Mouse (Mus musculus) ES-E14 (cell line): Measurements from ENCODE around the gene Nkain4. TPM values are rescaled to one million over a fixed set of nuclear protein-coding genes. Genes with fewer than 3 reads are reported as not detected.

Experiments
- DNase-seq: peaks from one replicate; pipeline ENCODE4 v3.0.0-alpha.2; 2013; ENCODE audit warnings: low read depth, low spot score
- H3K27ac ChIP-seq: 2 replicates; pipeline ENCODE4 v1.5.1; 2012; ENCODE audit warnings: low read depth, mild to moderate bottlenecking, low read length, moderate library complexity, mixed read lengths; ENCODE audit not compliant: poor library complexity, insufficient read depth, severe bottlenecking
- H3K36me3 ChIP-seq: 2 replicates; pipeline ENCODE4 v1.6.1; 2012; ENCODE audit warnings: mild to moderate bottlenecking, low read length, moderate library complexity, mixed read lengths; ENCODE audit not compliant: control insufficient read depth, poor library complexity, insufficient read depth, severe bottlenecking
- H3K4me1 ChIP-seq, 2 experiments: fragments of 150-350 bp in 1 of 2; sonication (generic) in 1 of 2; 2 replicates each; pipeline ENCODE4 v1.6.1; 2012; ENCODE audit warnings: low read length in 2 of 2, mild to moderate bottlenecking in 1 of 2, mixed read lengths in 1 of 2; ENCODE audit not compliant: control insufficient read depth in 2 of 2, insufficient read depth in 2 of 2, poor library complexity in 1 of 2
- H3K4me3 ChIP-seq, 2 experiments: fragments of 150-350 bp in 1 of 2; sonication (generic) in 1 of 2; 2 replicates each; pipeline ENCODE4 v1.5.1; 2012; ENCODE audit warnings: low read length in 2 of 2, low read depth in 1 of 2, mild to moderate bottlenecking in 1 of 2, mixed read lengths in 1 of 2; ENCODE audit not compliant: insufficient read depth in 1 of 2, poor library complexity in 1 of 2, severe bottlenecking in 1 of 2
- H3K9ac ChIP-seq: 2 replicates; pipeline ENCODE4 v1.6.1; 2012; ENCODE audit warnings: low read depth, mild to moderate bottlenecking, low read length, mixed read lengths; ENCODE audit not compliant: poor library complexity, insufficient read depth, severe bottlenecking
- H3K9me3 ChIP-seq: fragments of 150-350 bp; sonication (generic); 2 replicates; pipeline ENCODE4 v1.6.1; 2012; ENCODE audit warnings: low read depth, mild to moderate bottlenecking, low read length; ENCODE audit not compliant: control insufficient read depth, insufficient read depth
- CHD2 ChIP-seq: IDR thresholded peaks from 2 replicates; pipeline ENCODE4 v1.6.1; 2014; ENCODE audit warnings: mild to moderate bottlenecking, low read depth, low read length, inconsistent platforms
- HCFC1 ChIP-seq: IDR thresholded peaks from 2 replicates; pipeline ENCODE4 v1.6.1; 2012; ENCODE audit warnings: low read length, inconsistent platforms, borderline replicate concordance; ENCODE audit not compliant: insufficient read depth
- MAFK ChIP-seq: IDR thresholded peaks from 2 replicates; pipeline ENCODE4 v1.6.1; 2014; ENCODE audit warnings: mild to moderate bottlenecking, low read depth, low read length, inconsistent platforms; ENCODE audit not compliant: insufficient read depth
- ZC3H11A ChIP-seq: IDR thresholded peaks from 2 replicates; pipeline ENCODE4 v1.6.1; 2012; ENCODE audit warnings: low read depth, mild to moderate bottlenecking, inconsistent platforms, low read length, borderline replicate concordance
- ZNF384 ChIP-seq: IDR thresholded peaks from 2 replicates; pipeline ENCODE4 v1.6.1; 2012; ENCODE audit warnings: low read depth, low read length, inconsistent platforms
- in situ Hi-C, 2 experiments: fragments of 600-800 bp; cut with MboI; formaldehyde crosslinking; loops; one replicate each; pipeline ENCODE4 v1.15.1; 2025; ENCODE audit warnings: low sequenced_read_pairs in 2 of 2, inconsistent platforms in 1 of 2; ENCODE audit not compliant: unreplicated experiment in 2 of 2
- total RNA-seq: library from RNA; depleted of rRNA; stranded (reverse); fragments of 300-350 nt; gene quantifications from 2 replicates; pipeline ENCODE4 v1.2.3, GENCODE M21; 2012

Gene Nkain4
- total RNA-seq, 1 experiment, result 7.8 TPM

GRCm38 (mm10) chr2:180891835-180892323 is 62.6 kb downstream of the Nkain4 start:
- Histone ChIP-seq H3K27ac (no peak overlapping the region), H3K4me1 (peaks cover 5 to 18% of the 10 kb centered on the region in 2 experiments; a peak in 3 of 4 replicates)

GRCm38 (mm10) chr2:180891075-180891834 is 63.2 kb downstream of the Nkain4 start:
- Histone ChIP-seq H3K9ac (peak overlapping the region; percentile 12; the same call in 1 of the 2 replicates), H3K36me3 (no peaks in the 10 kb centered on the region), H3K4me1 (peaks cover 5 to 18% of the 10 kb centered on the region in 2 experiments; a peak in 3 of 4 replicates), H3K27ac (no peak overlapping the region), H3K4me3 (peak overlapping the region; percentile 51 to 53), H3K9me3 (no peaks in the 10 kb centered on the region)
- TF ChIP-seq HCFC1, result no peak
- TF ChIP-seq CHD2, result no peak
- no peak for TF ChIP-seq ZNF384
- no peak for TF ChIP-seq ZC3H11A
- no peak for TF ChIP-seq MAFK
- no peak for DNase-seq
- in situ Hi-C loops, result loop anchor here (10.0 kb wide), 1 partner anchor 86 kb away; no protein-coding TSS in a partner anchor

More at GRCm38 (mm10) chr2:180891835-180892323, 62.6 kb downstream of the Nkain4 start:
- H3K36me3 ChIP-seq, result no peaks in the 10 kb centered on the region
- peak overlapping the region in 1 of 2 experiments; percentile 53; a peak in 1 of 4 replicates for H3K4me3 ChIP-seq
- H3K9ac ChIP-seq, result no peak overlapping the region
- no peak for DNase-seq
- no peak for TF ChIP-seq ZC3H11A
- no peak for TF ChIP-seq ZNF384
- no peak for TF ChIP-seq HCFC1
- in situ Hi-C loops, result loop anchor here (10.0 kb wide), 1 partner anchor 87 kb away; no protein-coding TSS in a partner anchor
- no peaks in the 10 kb centered on the region for H3K9me3 ChIP-seq

GRCm38 (mm10) chr2:180890422-180891074 is 64.0 kb downstream of the Nkain4 start:
- in situ Hi-C loops, result loop anchor here (10.0 kb wide), 1 partner anchor 86 kb away; no protein-coding TSS in a partner anchor
- Histone ChIP-seq H3K4me1 (peaks cover 5 to 18% of the 10 kb centered on the region in 2 experiments; a peak in 3 of 4 replicates), H3K9ac (peak overlapping the region; percentile 12), H3K27ac (no peak overlapping the region), H3K9me3 (no peaks in the 10 kb centered on the region), H3K36me3 (no peaks in the 10 kb centered on the region), H3K4me3 (peak overlapping the region; percentile 51 to 53)
- TF ChIP-seq CHD2, result no peak
- TF ChIP-seq MAFK, result no peak
- no peak for TF ChIP-seq HCFC1
- TF ChIP-seq ZC3H11A, result no peak
- no peak for TF ChIP-seq ZNF384
- DNase-seq, result no peak

- Histone ChIP-seq H3K4me1 (peaks cover 5 to 18% of the 10 kb centered on the region in 2 experiments; a peak in 3 of 4 replicates), H3K4me3 (no peak overlapping the region)
Observed at GRCm38 (mm10) chr2:180889921-180890280, 64.6 kb downstream of the Nkain4 start.

More at GRCm38 (mm10) chr2:180889921-180890280, 64.6 kb downstream of the Nkain4 start:
- Histone ChIP-seq H3K27ac (no peak overlapping the region), H3K9ac (no peak overlapping the region), H3K36me3 (no peaks in the 10 kb centered on the region), H3K9me3 (no peaks in the 10 kb centered on the region)
- TF ChIP-seq MAFK (no peak), HCFC1 (no peak), ZC3H11A (no peak), ZNF384 (no peak), CHD2 (no peak)
- in situ Hi-C loops, result loop anchor here (10.0 kb wide), 1 partner anchor 85 kb away; no protein-coding TSS in a partner anchor
- DNase-seq, result no peak
